Mouse (Mus musculus): ENCODE measurements around the gene Lgals7. TPM values are rescaled to one million over a fixed set of nuclear protein-coding genes. Genes with fewer than 3 reads are reported as not detected.

The Lgals7 gene
- total RNA-seq, 2 experiments from 2014 or later, result 1.4 to 4.4 TPM

DNA sequence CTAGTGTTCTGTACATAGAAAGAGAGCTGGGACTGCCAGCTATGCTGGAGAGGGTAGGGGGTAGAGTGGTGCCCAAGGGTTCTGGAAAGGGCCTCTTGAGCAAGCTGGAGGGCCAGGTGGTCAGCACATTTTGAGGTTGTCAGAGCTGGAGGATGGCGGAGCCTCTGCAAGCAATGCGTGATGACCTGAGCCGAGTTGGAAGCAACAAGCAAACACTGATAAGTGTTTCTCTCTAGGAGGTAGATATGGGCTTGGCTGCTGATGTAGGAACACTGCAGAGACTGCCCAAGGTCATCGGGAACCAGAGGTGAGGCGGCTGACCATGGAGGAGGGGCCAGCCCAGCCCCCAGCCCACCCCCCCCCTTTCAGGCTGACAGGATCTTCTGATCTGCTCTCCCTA, 32.7 kb upstream of the Lgals7 start:
- peak; percentile 26 for DNase-seq

- no peak for DNase-seq
Measured at GRCm38 (mm10) chr7:28831411-28832125, 32.1 kb upstream of the Lgals7 start.

DNA sequence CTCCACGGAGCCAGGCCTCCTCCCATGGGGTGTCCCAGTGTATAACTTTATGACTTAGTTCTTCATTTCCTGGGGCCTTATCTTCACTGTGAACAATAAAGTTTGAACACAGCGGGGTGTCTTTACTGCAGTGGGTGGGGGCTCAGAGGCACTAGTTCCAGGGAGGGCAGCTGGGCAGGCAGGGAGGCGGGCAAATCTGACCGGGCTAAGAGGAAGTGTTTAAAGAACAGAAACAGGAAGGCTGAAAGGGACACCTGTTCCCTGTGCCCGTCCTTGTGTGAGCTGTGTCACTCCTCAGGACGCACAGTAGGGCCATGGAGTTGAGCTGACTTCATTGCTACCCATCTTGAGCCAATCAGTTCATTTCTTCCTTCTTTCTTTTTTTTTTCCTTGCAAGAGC, 31.5 kb upstream of the Lgals7 start:
- no peak for DNase-seq

DNA sequence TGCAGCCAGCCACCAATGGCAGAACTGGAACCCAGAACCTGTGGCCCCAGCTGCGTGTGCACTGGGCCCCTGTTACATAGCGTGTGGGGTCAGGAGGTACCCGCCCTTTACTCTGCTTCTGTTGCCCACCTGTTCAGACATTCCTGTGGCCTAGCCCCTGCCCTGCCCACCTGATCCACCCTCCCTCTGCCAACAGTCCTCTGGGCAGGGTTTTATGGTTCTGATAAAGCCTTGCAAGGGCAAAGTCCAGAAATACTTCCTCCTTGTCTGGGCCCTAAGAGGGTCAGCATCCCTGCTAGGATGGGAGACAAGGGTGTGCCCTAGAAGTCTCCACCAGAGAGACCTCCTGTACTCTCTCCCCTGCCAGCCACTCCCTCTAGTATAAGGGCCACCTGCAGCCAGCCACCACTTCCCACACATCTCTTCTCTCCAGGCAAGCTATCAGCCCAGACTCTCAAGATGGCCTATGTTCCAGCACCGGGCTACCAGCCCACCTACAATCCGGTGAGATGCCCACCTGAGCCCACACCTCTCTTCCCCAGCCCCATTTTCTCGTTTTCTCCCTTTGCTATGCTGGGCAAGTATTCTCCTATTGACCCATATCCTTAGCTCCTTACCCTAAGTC, 29.8 kb upstream of the Lgals7 start, which contains the start of gene Lgals4:
Lgals4 (plus strand) TSS at position 132 of the 625 bp plus-strand sequence.
- peak; percentile 13 for DNase-seq

DNA sequence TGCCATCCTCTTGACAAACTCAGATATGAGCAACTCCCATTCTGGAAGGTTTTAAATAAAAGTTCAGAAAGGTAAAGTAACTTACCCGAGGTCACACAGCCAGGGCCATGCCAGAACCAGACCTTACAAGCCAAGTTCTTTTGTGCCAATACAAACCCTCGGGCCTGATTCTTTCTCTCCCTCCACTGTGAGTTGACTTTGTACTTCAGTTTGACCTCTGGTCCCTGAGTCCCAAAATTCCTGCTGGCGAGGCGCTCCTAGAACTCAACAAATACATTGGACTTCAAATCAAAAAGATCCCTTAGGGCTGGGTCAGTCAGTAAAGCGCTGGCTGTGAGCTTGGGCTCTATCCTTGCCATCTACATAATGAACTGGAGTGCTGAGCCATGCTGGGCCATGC, 26.7 kb upstream of the Lgals7 start:
- DNase-seq, result no peak

- no peak for DNase-seq
Measured at GRCm38 (mm10) chr7:28838331-28838730, 25.3 kb upstream of the Lgals7 start.

GRCm38 (mm10) chr7:28847273-28847672, 16.4 kb upstream of the Lgals7 start:
- DNase-seq, result no peak

- DNase-seq, result no peak
Measured at GRCm38 (mm10) chr7:28849700-28850236, 13.9 kb upstream of the Lgals7 start.

- no peak for DNase-seq
Measured at GRCm38 (mm10) chr7:28850642-28851041, 13.0 kb upstream of the Lgals7 start.

- DNase-seq, result no peak
Measured at GRCm38 (mm10) chr7:28859953-28860352, 3.7 kb upstream of the Lgals7 start.

DNA sequence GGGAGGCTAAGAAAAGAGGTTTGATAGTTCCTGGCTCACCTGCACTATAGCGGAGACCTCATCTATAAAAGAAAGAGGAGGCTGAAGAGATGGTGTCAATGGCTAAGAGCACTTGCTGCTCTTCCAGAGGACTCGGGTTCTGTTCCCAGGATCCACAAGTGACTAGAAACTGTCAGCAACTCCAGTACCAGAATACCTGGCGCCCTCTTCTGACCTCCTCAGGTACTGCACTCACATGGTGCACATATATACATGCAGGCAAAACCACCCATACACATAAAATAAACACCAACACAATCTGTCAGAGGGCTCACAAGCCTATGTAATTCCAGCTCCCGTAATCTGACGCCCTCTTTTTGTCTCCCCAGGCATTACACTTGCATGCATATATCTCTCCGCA, 2.8 kb upstream of the Lgals7 start:
- no peak for DNase-seq

- peak; percentile 14 for DNase-seq
Measured at GRCm38 (mm10) chr7:28862817-28863499, 695 bp upstream of the Lgals7 start.

DNA sequence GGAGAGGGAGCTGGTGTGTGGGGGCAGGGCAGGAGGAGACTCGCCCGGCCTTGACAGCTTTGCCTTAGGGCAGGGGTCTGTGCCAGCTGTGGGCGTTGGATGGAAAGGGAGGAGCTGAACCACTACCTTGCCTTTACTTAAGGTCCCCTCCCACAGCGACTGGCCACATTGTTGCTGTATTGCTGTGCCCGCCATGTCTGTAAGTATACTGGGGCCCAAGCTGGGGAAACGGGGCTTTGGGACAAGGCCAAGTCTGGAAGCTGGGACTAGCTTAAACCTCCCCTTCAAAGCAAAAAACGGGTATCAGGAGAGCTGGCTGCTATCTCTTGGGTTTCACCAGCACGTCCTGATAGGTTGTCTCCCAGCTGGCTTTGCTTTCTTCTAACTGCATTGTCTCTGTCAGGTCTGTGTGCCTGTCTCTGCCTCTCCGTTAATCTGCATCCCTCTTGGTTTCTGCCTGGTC, 666 bp downstream of the Lgals7 start:
- DNase-seq, result peak; percentile 17

- peak; percentile 87 for DNase-seq
Measured at GRCm38 (mm10) chr7:28865481-28866300, 2.0 kb downstream of the Lgals7 start.

GRCm38 (mm10) chr7:28866769-28867507, 3.3 kb downstream of the Lgals7 start:
- DNase-seq, result no peak

GRCm38 (mm10) chr7:28867508-28868340, 4.1 kb downstream of the Lgals7 start:
- DNase-seq, result peak; percentile 84

GRCm38 (mm10) chr7:28870901-28871664, 7.4 kb downstream of the Lgals7 start:
- DNase-seq, result no peak

DNA sequence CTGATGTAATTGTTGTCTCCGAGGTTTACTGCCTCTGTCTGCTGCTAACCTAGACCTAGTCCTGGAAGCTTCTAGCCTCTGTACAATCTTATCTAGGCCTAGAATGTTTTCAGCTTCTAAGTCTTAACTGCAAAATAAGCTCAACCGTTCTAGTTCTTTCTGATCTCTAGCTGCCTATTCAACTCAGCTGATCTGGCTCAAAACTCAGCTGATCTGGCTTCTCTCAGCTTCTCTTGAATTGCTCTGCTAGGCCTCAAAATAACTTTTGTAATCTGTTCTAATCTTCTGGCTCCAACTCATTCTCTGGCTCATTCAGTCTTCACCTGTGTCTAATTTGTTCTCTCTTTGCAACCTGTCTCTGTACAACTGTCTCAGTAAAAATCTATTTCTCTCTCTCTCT, 10.9 kb downstream of the Lgals7 start:
- DNase-seq, result no peak

GRCm38 (mm10) chr7:28876099-28876498, 12.4 kb downstream of the Lgals7 start:
- DNase-seq, result no peak

GRCm38 (mm10) chr7:28877155-28877554, 13.5 kb downstream of the Lgals7 start:
- no peak for DNase-seq

All from heart, postnatal 4 days (tissue).